Mouse (Mus musculus): Measurements from ENCODE around the gene Ugt2a1.
"Not testable (repeated sequence)": the region's sequence is repeated elsewhere in the genome, so short reads cannot be mapped to it uniquely, and the experiment has no call there.

Gene Ugt2a1

DNA sequence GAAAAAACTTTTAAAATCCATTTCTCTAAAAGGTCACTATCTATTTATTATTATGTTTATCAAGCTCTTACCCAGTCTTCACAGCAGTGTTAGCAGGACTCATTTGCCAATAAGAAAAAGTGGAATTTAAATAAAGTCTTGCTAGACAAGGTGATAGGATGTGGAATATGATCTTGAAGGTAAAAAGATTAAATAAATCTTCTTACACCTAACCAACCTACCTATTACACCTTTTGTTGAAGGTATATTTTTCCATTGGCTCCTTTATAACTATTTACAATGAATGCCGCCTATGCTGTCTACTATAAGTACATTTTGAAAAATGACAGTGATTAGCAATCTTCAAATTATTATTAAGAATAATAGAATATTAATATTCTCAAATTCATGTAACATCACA, at the start of gene Ugt2a1:
Ugt2a1 (minus strand) TSS at position 101 of the 400 bp plus-strand sequence.
- no peak for DNase-seq (ENCODE audit: low spot score in 2 of 2)

- DNase-seq (ENCODE audit: low spot score in 2 of 2), result no peak
Observed at GRCm38 (mm10) chr5:87538111-87538510, 47.4 kb upstream of the Ugt2a1 start, which contains the start of gene Sult1b1. TSS of gene Sult1b1 (minus strand) at chr5:87538195.

DNA sequence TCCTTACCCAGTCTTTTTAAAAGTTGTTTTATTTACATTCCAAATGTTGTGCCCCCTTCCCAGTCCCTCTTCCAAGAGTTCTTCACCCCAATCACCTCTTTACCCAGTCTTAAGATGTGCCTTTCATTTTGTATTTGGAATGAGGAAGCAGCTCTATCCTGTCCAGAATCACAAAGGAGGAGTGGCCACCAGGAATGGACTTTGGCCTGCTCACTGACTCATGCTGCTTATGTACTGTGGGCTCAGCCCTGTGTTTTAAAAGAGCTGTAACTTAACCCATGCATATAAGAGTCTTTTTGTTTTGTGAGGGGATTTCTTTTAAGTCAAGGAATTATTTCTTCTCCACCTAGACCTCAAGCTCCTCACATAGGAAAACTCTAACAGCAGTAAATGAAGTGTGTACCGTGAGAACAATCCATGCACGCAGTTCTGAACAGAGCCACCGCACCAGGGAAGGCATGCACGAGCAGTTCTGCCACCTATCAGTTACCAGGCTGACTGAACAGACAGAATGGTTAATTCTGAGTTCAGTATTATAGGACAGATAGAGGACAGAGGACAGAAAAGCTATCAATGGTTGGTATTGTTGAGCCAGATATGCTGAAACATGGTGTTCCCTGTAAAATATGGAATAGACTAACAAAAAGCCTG, 45.4 kb upstream of the Ugt2a1 start:
- DNase-seq (ENCODE audit: low spot score in 2 of 2), result no peak

- no peak for DNase-seq (ENCODE audit: low spot score in 2 of 2)
Observed at GRCm38 (mm10) chr5:87532288-87532687, 41.6 kb upstream of the Ugt2a1 start.

- not testable (repeated sequence) for DNase-seq (ENCODE audit: low spot score in 2 of 2)
Observed at GRCm38 (mm10) chr5:87523561-87523960, 32.9 kb upstream of the Ugt2a1 start.

GRCm38 (mm10) chr5:87505776-87506458, 15.2 kb upstream of the Ugt2a1 start:
- DNase-seq (ENCODE audit: low spot score in 2 of 2), result no peak

DNA sequence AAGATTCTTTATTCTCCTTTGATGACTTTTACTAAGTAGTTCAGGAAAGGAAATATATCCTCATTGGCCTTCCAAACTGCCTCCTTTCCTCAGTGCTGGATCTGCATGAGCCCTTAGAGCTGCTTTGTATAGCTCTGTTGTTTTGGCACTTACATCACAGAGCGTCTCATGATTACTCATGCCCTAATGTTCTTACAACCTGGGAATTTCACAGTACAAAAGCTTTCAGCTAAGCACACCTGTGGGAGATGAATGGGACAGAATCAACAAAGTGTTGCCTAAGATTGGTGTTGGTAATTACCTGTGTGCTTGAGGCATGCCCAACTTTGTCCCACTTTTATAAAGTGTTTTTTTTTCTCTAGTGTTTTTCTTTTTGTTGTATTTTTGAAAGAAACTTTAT, 12.0 kb upstream of the Ugt2a1 start:
- no peak for DNase-seq (ENCODE audit: low spot score in 2 of 2)

GRCm38 (mm10) chr5:87499341-87499740, 8.7 kb upstream of the Ugt2a1 start:
- no peak for DNase-seq (ENCODE audit: low spot score in 2 of 2)

DNA sequence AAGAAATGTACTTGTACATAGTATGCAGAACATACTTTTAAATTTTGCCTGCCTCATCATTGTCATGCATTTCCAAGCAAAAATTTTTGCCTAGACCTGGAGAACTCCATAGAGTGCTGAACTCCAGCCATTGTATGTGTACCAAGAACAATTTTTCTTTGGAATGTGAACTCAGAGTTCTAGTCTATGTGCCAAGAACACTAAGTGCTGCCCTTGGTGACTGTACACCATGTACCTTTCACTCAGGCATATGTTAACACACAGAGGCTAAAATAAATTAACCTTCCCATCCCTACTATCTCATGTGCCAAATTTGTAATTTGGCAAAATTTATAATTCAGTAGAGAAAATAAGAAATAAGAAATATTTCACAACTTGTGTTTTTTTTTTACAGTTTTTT, 8.3 kb upstream of the Ugt2a1 start:
- no peak for DNase-seq (ENCODE audit: low spot score in 2 of 2)

DNA sequence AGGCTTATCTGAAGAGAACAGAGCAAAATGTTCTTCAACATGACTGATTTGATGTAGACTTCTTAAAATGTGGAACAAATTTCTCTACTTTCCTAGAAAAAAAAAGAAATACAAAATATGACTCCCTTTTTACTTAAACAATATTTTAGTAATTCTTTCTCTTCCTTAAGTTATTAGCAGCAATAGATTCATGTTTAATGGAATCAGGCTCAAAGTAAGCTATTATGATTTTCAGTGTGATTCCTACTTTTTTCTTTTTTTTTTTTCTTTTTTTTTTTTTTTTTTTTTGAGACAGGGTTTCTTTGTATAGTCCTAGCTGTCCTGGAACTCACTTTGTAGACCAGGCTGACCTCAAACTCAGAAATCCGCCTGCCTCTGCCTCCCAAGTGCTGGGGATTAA, 4.0 kb downstream of the Ugt2a1 start, which contains the start of gene Gm43638:
Gm43638 (minus strand) TSS at position 101 of the 400 bp plus-strand sequence.
- not testable (repeated sequence) for DNase-seq (ENCODE audit: low spot score in 2 of 2)

DNA sequence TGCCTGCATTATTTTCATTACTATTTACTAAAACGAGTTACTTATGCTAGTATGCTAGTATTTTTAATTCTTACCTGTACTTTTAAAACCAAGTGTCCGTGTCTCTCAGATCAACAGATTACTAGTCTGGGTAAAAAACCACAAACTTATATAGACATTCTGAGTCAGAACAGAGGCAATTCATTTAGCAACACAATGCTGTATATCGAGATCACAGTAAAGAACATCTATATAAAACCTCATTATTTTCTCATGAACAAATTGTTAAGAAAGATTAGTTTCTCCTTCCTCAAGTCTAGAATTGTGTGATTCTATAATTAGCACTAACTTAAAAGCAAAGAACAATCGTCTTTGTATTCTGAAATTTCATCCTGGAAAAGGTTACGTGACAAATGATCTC, 8.5 kb downstream of the Ugt2a1 start, which contains the start of gene Ugt2a2:
Ugt2a2 (minus strand) TSS at position 101 of the 400 bp plus-strand sequence.
- DNase-seq (ENCODE audit: low spot score in 2 of 2), result no peak

GRCm38 (mm10) chr5:87458810-87459209, 31.9 kb downstream of the Ugt2a1 start:
- no peak for DNase-seq (ENCODE audit: low spot score in 2 of 2)

GRCm38 (mm10) chr5:87457701-87458100, 33.0 kb downstream of the Ugt2a1 start:
- DNase-seq (ENCODE audit: low spot score in 2 of 2), result no peak

GRCm38 (mm10) chr5:87456216-87456850, 34.3 kb downstream of the Ugt2a1 start:
- no peak for DNase-seq (ENCODE audit: low spot score in 2 of 2)

GRCm38 (mm10) chr5:87455519-87455918, 35.2 kb downstream of the Ugt2a1 start:
- DNase-seq (ENCODE audit: low spot score in 2 of 2), result no peak

- DNase-seq (ENCODE audit: low spot score in 2 of 2), result not testable (repeated sequence)
Observed at GRCm38 (mm10) chr5:87452514-87452913, 38.2 kb downstream of the Ugt2a1 start.

- no peak for DNase-seq (ENCODE audit: low spot score in 2 of 2)
Observed at GRCm38 (mm10) chr5:87436264-87436663, 54.4 kb downstream of the Ugt2a1 start.

- no peak for DNase-seq (ENCODE audit: low spot score in 2 of 2)
Observed at GRCm38 (mm10) chr5:87425676-87426075, 65.0 kb downstream of the Ugt2a1 start.

DNA sequence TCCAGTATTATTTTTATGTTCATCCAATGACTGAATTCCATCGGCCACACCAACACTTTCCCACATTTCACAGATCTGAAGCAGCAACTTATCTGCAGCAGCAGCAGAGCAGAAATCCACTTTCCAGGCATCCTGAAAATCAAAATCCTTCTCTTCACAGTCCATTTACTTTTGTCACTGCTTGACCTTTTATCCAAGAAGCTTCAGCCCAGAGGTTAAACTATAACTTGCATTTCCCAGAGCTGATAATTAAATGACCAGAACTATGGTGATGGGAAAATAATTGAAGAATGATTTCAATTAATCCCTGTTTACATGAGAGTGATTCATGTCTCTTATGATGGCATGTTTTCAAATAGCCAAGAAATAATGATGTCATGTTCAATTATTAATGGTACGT, 66.6 kb downstream of the Ugt2a1 start, which contains the start of gene Ugt2b38:
Ugt2b38 (minus strand) TSS at position 163 of the 400 bp plus-strand sequence.
- not testable (repeated sequence) for DNase-seq (ENCODE audit: low spot score in 2 of 2)

Measured in spleen, postnatal 14 days (tissue).